ENCODE assay signal across 9 mouse cellular contexts in genomic region chr6:129066986-129067385, GRCm38 (mm10). TPM values are rescaled to one million over a fixed set of nuclear protein-coding genes. Genes with fewer than 3 reads are reported as not detected.
A peak's percentile ranks its signal among the peaks of the same experiment; 100 is the strongest.
DNase-seq lines count a peak whose midpoint lies in the region; ATAC-seq lines count a peak whose summit lies in the region.
"Had no signal": no experiment of that assay in that cellular context is flagged by ENCODE, and none has a peak within 500 bp of the region (broad histone marks: within the 10 kb centered on the region; RNA-seq: fewer than 3 reads in every experiment).

No protein-coding gene starts in this region.

- no peak overlapping the region for H3K4me2 ChIP-seq in limb, embryonic 12.5 days
- no peak overlapping the region for H3K4me2 ChIP-seq in forebrain, embryonic 15.5 days (replicated peaks)
- H3K4me2 ChIP-seq in liver, embryonic 13.5 days = no peak overlapping the region
- no peak overlapping the region for H3K4me2 ChIP-seq in neural tube, embryonic 14.5 days (ENCODE audit: low read depth, low read length)
- H3K4me2 ChIP-seq: neural tube, embryonic 13.5 days had no signal

- H3K4me1 ChIP-seq in limb, embryonic 12.5 days (replicated peaks) = no peaks in the 10 kb centered on the region
- H3K4me1 ChIP-seq in limb, embryonic 10.5 days = no peaks in the 10 kb centered on the region
- H3K4me1 ChIP-seq in forebrain, embryonic 15.5 days = no peaks in the 10 kb centered on the region
- 0 out of 2 replicates have a peak, but pooled peaks cover 2% of the 10 kb centered on the region for H3K4me1 ChIP-seq in liver, embryonic 13.5 days (replicated peaks)
- no peaks in the 10 kb centered on the region for H3K4me1 ChIP-seq in neural tube, embryonic 14.5 days (ENCODE audit: control insufficient read depth, insufficient read depth, low read length)
- H3K4me1 ChIP-seq: neural tube, embryonic 13.5 days had no signal

- no peaks in the 10 kb centered on the region for H3K27me3 ChIP-seq in limb, embryonic 12.5 days
- H3K27me3 ChIP-seq in limb, embryonic 10.5 days (ENCODE audit: low read depth, poor library complexity, severe bottlenecking) = no peaks in the 10 kb centered on the region
- no peaks in the 10 kb centered on the region for H3K27me3 ChIP-seq in forebrain, embryonic 15.5 days
- no peaks in the 10 kb centered on the region for H3K27me3 ChIP-seq in liver, embryonic 13.5 days
- no peaks in the 10 kb centered on the region for H3K27me3 ChIP-seq in neural tube, embryonic 14.5 days (ENCODE audit: control insufficient read depth, insufficient read depth, low read length)
- H3K27me3 ChIP-seq: neural tube, embryonic 13.5 days had no signal

- WGBS in limb, embryonic 12.5 days = 84% methylated on average over 1 of the region's 1 CpGs
- WGBS in limb, embryonic 10.5 days = 88% methylated on average over 1 of the region's 1 CpGs
- 51% methylated on average over 1 of the region's 1 CpGs for WGBS in forebrain, embryonic 15.5 days
- WGBS in liver, embryonic 13.5 days (ENCODE audit: insufficient replicate concordance) = 32% methylated on average over 1 of the region's 1 CpGs
- 79% methylated on average over 1 of the region's 1 CpGs for WGBS in neural tube, embryonic 14.5 days

- H3K9ac ChIP-seq in limb, embryonic 12.5 days (replicated peaks) = no peak overlapping the region
- H3K9ac ChIP-seq in forebrain, embryonic 15.5 days (replicated peaks) = no peak overlapping the region
- H3K9ac ChIP-seq in liver, embryonic 13.5 days = no peak overlapping the region
- H3K9ac ChIP-seq in neural tube, embryonic 14.5 days (replicated peaks; ENCODE audit: low read depth, low read length) = no peak overlapping the region
- H3K9ac ChIP-seq: neural tube, embryonic 13.5 days had no signal

- H3K27ac ChIP-seq in limb, embryonic 12.5 days = no peak overlapping the region
- no peak overlapping the region for H3K27ac ChIP-seq in limb, embryonic 10.5 days
- no peak overlapping the region for H3K27ac ChIP-seq in forebrain, embryonic 15.5 days (replicated peaks)
- H3K27ac ChIP-seq in liver, embryonic 13.5 days = no peak overlapping the region
- no peak overlapping the region for H3K27ac ChIP-seq in neural tube, embryonic 14.5 days (ENCODE audit: low read depth, low read length)
- H3K27ac ChIP-seq: neural tube, embryonic 13.5 days had no signal

- ATAC-seq in limb, embryonic 12.5 days (ENCODE audit: insufficient number of reproducible peaks, insufficient read depth, low FRiP score, low TSS enrichment, low read depth) = peak; percentile 52; the same call in 1 of the 2 replicates
- peak; percentile 80 for ATAC-seq in forebrain, embryonic 15.5 days (replicated peaks)
- peak; percentile 66; the same call in 1 of the 2 replicates for ATAC-seq in liver, embryonic 13.5 days (ENCODE audit: low read depth)
- peak; percentile 82 for ATAC-seq in neural tube, embryonic 14.5 days (ENCODE audit: low read depth)

- no peak for DNase-seq in limb, embryonic 10.5 days (ENCODE audit: low spot score)
- DNase-seq in adrenal gland, adult 2 months = peak; percentile 36
- DNase-seq in kidney, adult 9 months = peak; percentile 87
- no peak for DNase-seq in liver, embryonic 13.5 days
- no peak for DNase-seq in yolk sac, embryonic 10.5 days (ENCODE audit: low spot score)

- H3K9me3 ChIP-seq in limb, embryonic 12.5 days = no peaks in the 10 kb centered on the region
- H3K9me3 ChIP-seq in limb, embryonic 10.5 days (replicated peaks) = no peaks in the 10 kb centered on the region
- H3K9me3 ChIP-seq in forebrain, embryonic 15.5 days = no peaks in the 10 kb centered on the region
- no peaks in the 10 kb centered on the region for H3K9me3 ChIP-seq in liver, embryonic 13.5 days (replicated peaks)
- no peaks in the 10 kb centered on the region for H3K9me3 ChIP-seq in neural tube, embryonic 14.5 days (ENCODE audit: control insufficient read depth, low read length)
- H3K9me3 ChIP-seq: neural tube, embryonic 13.5 days had no signal

- no peak overlapping the region for H3K4me3 ChIP-seq in limb, embryonic 12.5 days (replicated peaks)
- no peak overlapping the region for H3K4me3 ChIP-seq in limb, embryonic 10.5 days
- no peak overlapping the region for H3K4me3 ChIP-seq in forebrain, embryonic 15.5 days
- H3K4me3 ChIP-seq in liver, embryonic 13.5 days (replicated peaks) = no peak overlapping the region
- H3K4me3 ChIP-seq in neural tube, embryonic 14.5 days (ENCODE audit: low read depth, low read length) = no peak overlapping the region
- H3K4me3 ChIP-seq: neural tube, embryonic 13.5 days had no signal

- H3K36me3 ChIP-seq in limb, embryonic 12.5 days = no peaks in the 10 kb centered on the region
- H3K36me3 ChIP-seq in limb, embryonic 10.5 days = no peaks in the 10 kb centered on the region
- no peaks in the 10 kb centered on the region for H3K36me3 ChIP-seq in forebrain, embryonic 15.5 days
- no peaks in the 10 kb centered on the region for H3K36me3 ChIP-seq in liver, embryonic 13.5 days
- no peaks in the 10 kb centered on the region for H3K36me3 ChIP-seq in neural tube, embryonic 14.5 days (ENCODE audit: control insufficient read depth, insufficient read depth, low read length)
- H3K36me3 ChIP-seq: neural tube, embryonic 13.5 days had no signal

RNA-seq across cellular contexts. Expression of gene Klrb1f, which starts 21.3 kb away (rescaled TPM):
- 0.13 TPM in 1 of 2 replicates, not detected in the other for polyA plus RNA-seq in limb, embryonic 12.5 days (2016; fragmentation: Nextera tagmentation; extraction: Ambion mirVana)
- 0.35 TPM in 1 of 2 replicates, not detected in the other for polyA plus RNA-seq in limb, embryonic 10.5 days (2016; fragmentation: Nextera tagmentation; extraction: Ambion mirVana)
- total RNA-seq in adrenal gland, adult 2 months (2021) = under 1 TPM in 1 of 2 experiments, not detected in 1; 0.17 TPM
- not detected in 2 replicates for polyA plus RNA-seq in adrenal gland, adult 2 months (2012; rRNA removed)
- polyA plus RNA-seq in forebrain, embryonic 15.5 days (2015; fragmentation: Nextera tagmentation; extraction: Ambion mirVana) = 0.20 TPM in 1 of 2 replicates, not detected in the other
- 0.41 and 0.47 TPM in 2 replicates for polyA plus RNA-seq in liver, embryonic 13.5 days (2015; fragmentation: Nextera tagmentation; extraction: Ambion mirVana)
- 0.23 and 0.83 TPM in 2 replicates for polyA plus RNA-seq in neural tube, embryonic 14.5 days (2014; fragmentation: Nextera tagmentation; extraction: Ambion mirVana)

RNA-seq across cellular contexts. Expression of gene Clec2e, which starts 33.7 kb away (rescaled TPM):
- not detected in 2 replicates for polyA plus RNA-seq in limb, embryonic 12.5 days (2016; fragmentation: Nextera tagmentation; extraction: Ambion mirVana)
- not detected in 2 replicates for polyA plus RNA-seq in limb, embryonic 10.5 days (2016; fragmentation: Nextera tagmentation; extraction: Ambion mirVana)
- total RNA-seq in adrenal gland, adult 2 months (2021) = not detected
- not detected in 2 replicates for polyA plus RNA-seq in adrenal gland, adult 2 months (2012; rRNA removed)
- polyA plus RNA-seq in forebrain, embryonic 15.5 days (2015; fragmentation: Nextera tagmentation; extraction: Ambion mirVana) = not detected in 2 replicates
- polyA plus RNA-seq in liver, embryonic 13.5 days (2015; fragmentation: Nextera tagmentation; extraction: Ambion mirVana) = not detected in 2 replicates
- polyA plus RNA-seq in neural tube, embryonic 14.5 days (2014; fragmentation: Nextera tagmentation; extraction: Ambion mirVana) = not detected in 2 replicates
- polyA plus RNA-seq: neural tube, embryonic 13.5 days had no signal

Comparison
In these comparisons a context has a peak if more than half of its experiments do, and no peak if none do; other contexts are left out.
1. DNase-seq: peak in adrenal gland, adult 2 months (single experiment) and kidney, adult 9 months (single experiment); none in limb, embryonic 10.5 days (single experiment), liver, embryonic 13.5 days (single experiment) and yolk sac, embryonic 10.5 days (single experiment).
2. Peak in every context shown above with its lines, with median percentiles within 50 percentile points of each other: ATAC-seq.